Mouse (Mus musculus) lung, postnatal 10 days (tissue): ENCODE measurements around the gene Eras.
A peak's percentile ranks its signal among the peaks of the same experiment; 100 is the strongest.
"Not testable (repeated sequence)": the region's sequence is repeated elsewhere in the genome, so short reads cannot be mapped to it uniquely, and the experiment has no call there.

Source experiments
- DNase-seq: peaks from one replicate; pipeline ENCODE4 v3.0.0; 2021

The Eras gene

DNA sequence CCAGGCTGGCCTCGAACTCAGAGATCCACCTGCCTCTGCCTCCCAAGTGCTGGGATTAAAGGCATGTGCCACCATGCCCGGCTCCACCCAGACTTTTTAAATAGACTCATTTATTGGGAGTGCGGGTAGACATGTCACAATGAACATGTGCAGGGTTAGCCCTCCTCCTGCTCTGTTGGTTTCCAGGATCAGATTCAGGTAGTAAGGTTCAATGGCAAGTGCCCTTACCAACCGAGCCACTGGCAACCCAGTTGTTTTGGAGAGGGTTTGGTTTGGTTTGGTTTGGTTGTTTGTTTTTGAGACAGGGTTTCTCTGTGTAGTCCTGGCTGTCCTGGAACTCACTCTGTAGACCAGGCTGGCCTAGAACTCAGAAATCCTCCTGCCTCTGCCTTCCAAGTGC lies 19.2 kb downstream of the Eras start, which contains the start of gene Gm10490:
Gene Gm10490, plus strand, starts transcription at position 301 of the 400 bp plus-strand sequence.
- not testable (repeated sequence) for DNase-seq

DNA sequence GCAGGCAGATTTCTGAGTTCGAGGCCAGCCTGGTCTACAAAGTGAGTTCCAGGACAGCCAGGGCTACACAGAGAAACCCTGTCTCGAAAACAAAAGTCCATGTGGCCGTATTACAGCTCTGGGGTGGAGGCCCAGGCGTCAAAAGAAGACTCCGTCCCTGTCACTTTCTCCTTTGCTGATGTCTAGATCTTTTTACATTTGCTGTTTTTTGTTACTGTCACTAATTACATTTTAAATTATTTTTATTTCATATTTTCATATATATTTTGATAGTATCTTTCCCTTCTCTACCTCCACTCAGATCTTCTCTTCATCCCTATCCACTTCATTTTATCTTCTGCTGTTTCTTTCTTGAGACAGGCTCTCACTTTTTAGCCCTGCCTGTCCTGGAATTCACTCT lies 20.7 kb downstream of the Eras start, which contains the start of gene Gm10491:
Gene Gm10491, minus strand, starts transcription at position 101 of the 400 bp plus-strand sequence.
- DNase-seq, result no peak

DNA sequence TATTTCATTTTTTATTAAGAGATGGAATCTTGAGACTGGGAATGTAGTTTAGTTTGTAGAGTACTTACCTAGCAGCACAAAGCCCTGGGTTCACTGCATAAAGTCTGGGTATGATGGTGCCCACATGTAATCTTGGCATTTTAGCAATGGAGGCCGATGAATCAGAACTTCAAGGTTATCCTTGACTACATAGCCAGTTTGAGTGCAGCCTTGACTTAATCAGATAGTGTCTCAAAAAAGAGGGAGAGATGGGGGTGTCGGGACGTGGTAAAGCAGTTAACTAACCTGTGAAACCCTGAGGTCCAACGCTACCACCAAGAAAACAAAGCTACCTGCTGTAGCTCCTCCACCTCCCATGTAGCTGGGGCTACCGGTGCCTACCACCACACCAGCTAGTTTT lies 24.0 kb downstream of the Eras start:
- no peak for DNase-seq

DNA sequence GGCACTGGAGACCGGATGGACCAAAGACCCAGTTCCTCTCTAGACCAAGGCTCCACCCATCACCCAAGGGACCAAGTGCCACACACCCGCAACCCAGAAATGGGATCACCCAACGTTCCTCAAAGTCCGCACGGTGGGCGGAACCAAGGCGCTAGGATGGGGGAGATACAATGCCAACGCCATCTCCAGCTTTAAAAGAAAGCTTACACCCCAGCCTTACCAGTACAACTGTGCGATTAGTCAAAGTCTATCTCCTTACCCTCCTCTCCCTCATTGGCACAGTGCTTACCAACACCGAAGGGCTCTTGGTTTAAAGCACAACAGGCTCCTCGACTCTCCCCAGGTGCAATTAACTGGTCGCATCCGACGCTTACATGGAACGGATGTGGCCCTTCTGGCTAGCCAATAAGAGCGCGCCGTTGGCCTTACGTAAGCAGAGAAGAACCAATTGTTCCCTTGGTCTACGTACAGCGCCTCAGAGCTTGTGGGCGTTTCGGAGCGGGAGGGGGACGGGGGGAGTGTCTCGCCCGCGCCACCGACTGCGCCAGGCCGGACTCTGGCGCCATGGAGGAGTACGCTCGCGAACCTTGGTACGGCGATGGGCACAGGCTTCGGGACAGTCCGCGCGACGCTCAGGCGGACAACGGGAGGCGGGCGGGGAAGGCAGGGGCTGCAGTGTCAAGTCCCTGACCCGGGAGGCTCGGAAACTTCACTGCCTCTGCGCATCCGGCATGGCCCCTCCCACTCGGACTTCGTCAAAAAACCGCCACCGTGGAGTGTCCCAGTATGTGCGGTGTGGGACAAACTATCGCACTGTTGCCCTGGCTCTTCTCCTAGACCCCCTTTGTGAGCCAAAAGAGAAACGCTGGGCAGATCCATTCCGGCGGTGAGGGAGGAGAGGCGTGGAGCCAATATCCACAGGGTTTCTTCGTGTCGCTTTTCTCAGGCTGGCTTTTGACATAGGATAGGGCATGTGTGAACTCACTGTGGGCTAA lies 29.2 kb downstream of the Eras start, which contains the start of the genes Pqbp1 and Timm17b:
Gene Pqbp1, minus strand, starts transcription at position 390 of the 995 bp plus-strand sequence.
Gene Timm17b, plus strand, starts transcription at position 478 of the 995 bp plus-strand sequence.
- DNase-seq, result peak; percentile 93

DNA sequence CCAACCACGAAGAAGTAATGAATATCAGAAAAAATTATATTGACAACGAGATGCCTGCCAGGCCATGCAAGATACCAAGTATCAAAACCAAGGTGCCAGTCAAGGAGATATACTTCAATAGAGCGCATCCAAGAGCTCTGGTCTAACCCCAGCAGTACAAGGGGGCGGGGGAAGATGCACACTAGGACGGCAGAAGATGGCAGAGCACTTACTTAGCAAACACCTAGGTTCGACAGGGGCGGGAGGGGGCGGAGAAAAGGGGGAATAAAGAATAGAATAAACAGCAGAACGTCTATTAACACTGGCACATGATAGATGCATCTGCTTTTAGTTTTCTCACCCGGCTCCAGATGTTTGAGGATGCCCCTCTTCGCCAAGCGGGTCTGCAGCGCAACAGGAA lies 30.2 kb downstream of the Eras start:
- DNase-seq, result no peak

DNA sequence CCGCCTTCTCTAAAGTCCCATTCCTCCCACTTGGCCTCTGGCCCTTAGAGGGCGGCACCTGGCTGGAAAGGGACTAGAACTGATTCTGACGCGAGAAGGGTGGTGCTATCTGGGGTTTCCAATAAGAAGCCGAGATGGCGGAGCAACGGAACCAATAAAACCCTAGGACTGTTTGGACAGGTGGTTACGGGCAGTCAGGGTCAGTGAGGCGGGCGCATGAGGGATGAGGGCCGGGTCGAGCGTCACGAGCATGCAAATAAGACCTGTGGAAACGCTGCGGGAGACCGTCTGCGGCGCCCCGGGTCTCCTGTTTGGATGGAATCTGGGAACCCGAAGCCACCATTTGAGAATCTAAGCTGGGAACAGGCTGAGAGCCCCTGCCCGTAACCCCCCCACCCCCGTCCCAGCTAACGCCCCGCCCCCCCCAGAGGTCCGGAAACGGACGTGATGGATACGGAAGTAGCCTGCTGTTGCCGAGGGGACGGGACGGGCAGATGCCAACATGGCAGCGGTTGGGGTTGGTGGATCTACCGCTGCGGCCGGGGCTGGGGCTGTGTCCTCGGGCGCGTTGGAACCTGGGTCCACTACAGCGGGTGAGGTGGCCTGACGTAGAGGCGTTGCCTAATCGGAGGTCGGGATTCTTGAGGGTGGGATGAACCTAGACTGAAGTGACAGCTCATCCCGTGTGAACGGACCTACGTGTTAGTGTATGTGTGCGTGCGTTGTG lies 44.4 kb downstream of the Eras start, which contains the start of gene Slc35a2:
Gene Slc35a2, plus strand, starts transcription at position 188 of the 727 bp plus-strand sequence.
- DNase-seq, result peak; percentile 92

DNA sequence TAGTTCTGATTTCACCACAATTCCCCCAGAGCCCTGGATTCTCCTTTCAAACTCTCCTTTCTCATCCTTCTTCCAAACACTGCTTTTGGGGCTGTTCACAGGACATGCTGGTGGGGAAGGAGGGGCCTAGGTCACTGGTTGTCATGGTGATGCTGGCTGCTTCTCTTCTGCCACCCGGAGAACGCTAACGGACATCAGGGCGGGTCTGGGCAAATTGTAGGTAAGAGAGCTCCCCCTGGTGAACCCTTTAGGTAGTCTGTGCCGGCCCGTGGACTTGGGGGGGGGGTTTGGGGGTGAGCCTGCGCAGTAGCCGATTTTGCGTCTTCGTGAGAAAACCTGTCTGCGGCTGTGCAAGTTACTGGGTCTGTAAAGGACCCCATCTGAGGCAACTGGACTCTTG lies 48.6 kb downstream of the Eras start:
- peak; percentile 83 for DNase-seq

DNA sequence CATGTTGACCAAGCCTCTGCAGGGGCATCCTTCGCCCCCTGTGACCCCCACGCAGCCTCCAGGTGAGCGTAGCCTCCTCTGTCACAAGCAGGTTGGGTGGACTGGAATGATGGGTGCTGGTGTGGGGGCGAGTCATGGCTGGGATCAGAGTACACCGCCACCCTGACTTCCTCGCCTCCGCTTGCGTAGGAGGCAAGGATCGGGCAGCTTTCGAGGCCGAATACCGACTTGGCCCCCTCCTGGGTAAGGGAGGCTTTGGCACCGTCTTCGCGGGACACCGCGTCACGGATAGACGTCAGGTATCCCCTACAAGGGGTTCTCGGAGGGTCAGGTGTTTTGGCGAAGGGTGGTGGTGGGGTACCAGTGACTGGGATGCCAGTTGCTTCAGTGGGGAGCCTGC lies 49.9 kb downstream of the Eras start:
- DNase-seq, result no peak

DNA sequence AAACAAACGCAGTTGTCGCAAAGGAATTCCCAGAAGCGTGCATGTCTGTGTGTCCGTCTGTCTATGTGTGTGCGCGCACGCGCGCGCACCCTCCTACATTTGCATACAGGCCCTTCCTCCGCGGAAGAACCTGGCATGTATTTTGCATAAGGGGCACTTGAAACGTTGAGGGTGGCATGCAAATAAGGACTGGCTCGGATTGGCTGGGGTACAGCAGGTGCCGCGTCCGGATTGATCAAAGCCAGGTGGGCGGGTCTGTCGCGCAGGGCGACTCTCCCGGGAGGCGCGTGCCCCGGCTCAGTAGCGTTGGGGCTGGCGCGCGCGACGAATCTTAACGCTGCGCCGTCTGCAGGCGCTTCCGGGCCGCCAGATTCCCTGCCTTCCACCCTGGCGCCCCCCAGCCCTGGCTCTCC lies 50.4 kb downstream of the Eras start, which contains the start of gene Pim2:
Gene Pim2, plus strand, starts transcription at position 256 of the 413 bp plus-strand sequence.
- peak; percentile 86 for DNase-seq
